Mouse (Mus musculus) hindbrain, embryonic 13.5 days (tissue): Measurements from ENCODE around the gene Jkamp. TPM values are rescaled to one million over a fixed set of nuclear protein-coding genes. Genes with fewer than 3 reads are reported as not detected.

ENCODE experiments used
- ATAC-seq: fragments of 200-750 bp; cut with Nextera tagmentation; 2 replicates; pipeline ENCODE4 v1.8.0; 2017; ENCODE audit warnings: moderate TSS enrichment; ENCODE audit not compliant: low FRiP score
- H3K27ac ChIP-seq: fragments of 300-500 bp; sonication (generic); 2 replicates; pipeline ENCODE4 v1.5.1; 2015; ENCODE audit warnings: inconsistent platforms, mild to moderate bottlenecking, moderate library complexity
- H3K27me3 ChIP-seq: fragments of 300-500 bp; sonication (generic); 2 replicates; pipeline ENCODE4 v1.6.1; 2015; ENCODE audit warnings: mild to moderate bottlenecking, inconsistent platforms
- H3K36me3 ChIP-seq: fragments of 300-500 bp; sonication (generic); 2 replicates; pipeline ENCODE4 v1.6.1; 2015; ENCODE audit warnings: mild to moderate bottlenecking, inconsistent platforms
- H3K4me1 ChIP-seq: fragments of 300-500 bp; sonication (generic); replicated peaks from 2 replicates; pipeline ENCODE4 v1.6.1; 2015; ENCODE audit warnings: inconsistent platforms
- H3K4me2 ChIP-seq: fragments of 300-500 bp; sonication (generic); 2 replicates; pipeline ENCODE4 v1.6.1; 2015; ENCODE audit warnings: inconsistent platforms, mild to moderate bottlenecking, moderate library complexity
- H3K4me3 ChIP-seq: fragments of 300-500 bp; sonication (generic); 2 replicates; pipeline ENCODE4 v1.5.1; 2015; ENCODE audit warnings: mild to moderate bottlenecking, inconsistent platforms
- H3K9ac ChIP-seq: fragments of 300-500 bp; sonication (generic); 2 replicates; pipeline ENCODE4 v1.6.1; 2015; ENCODE audit warnings: mild to moderate bottlenecking, inconsistent platforms
- H3K9me3 ChIP-seq: fragments of 300-500 bp; sonication (generic); 2 replicates; pipeline ENCODE4 v1.6.1; 2016; ENCODE audit warnings: inconsistent platforms
- WGBS: fragments of 180-500 bp; shearing (Covaris S2); methylation state at CpG from one replicate; pipeline ENCODE4 v1.1.7; 2015; 5-methylcytosine and 5-hydroxymethylcytosine counted together
- polyA plus RNA-seq: library from polyadenylated mRNA; unstranded; fragments of >200 nt; fragmentation: Nextera tagmentation; extraction: Ambion mirVana; gene quantifications from 2 replicates; pipeline ENCODE4 v1.2.1, GENCODE M21; 2015

The Jkamp gene
- polyA plus RNA-seq, 1 experiment from 2014 or later: 126 TPM

GRCm38 (mm10) chr12:72057780-72058179 is 27.6 kb upstream of the Jkamp start:
- Histone ChIP-seq H3K27ac (no peak overlapping the region), H3K4me3 (no peak overlapping the region), H3K4me1 (no peaks in the 10 kb centered on the region), H3K4me2 (no peak overlapping the region), H3K36me3 (no peaks in the 10 kb centered on the region), H3K9me3 (no peaks in the 10 kb centered on the region), H3K9ac (no peak overlapping the region), H3K27me3 (no peaks in the 10 kb centered on the region)
- ATAC-seq: no peak
- 89% methylated on average over 1 of the region's 1 CpGs for WGBS

DNA sequence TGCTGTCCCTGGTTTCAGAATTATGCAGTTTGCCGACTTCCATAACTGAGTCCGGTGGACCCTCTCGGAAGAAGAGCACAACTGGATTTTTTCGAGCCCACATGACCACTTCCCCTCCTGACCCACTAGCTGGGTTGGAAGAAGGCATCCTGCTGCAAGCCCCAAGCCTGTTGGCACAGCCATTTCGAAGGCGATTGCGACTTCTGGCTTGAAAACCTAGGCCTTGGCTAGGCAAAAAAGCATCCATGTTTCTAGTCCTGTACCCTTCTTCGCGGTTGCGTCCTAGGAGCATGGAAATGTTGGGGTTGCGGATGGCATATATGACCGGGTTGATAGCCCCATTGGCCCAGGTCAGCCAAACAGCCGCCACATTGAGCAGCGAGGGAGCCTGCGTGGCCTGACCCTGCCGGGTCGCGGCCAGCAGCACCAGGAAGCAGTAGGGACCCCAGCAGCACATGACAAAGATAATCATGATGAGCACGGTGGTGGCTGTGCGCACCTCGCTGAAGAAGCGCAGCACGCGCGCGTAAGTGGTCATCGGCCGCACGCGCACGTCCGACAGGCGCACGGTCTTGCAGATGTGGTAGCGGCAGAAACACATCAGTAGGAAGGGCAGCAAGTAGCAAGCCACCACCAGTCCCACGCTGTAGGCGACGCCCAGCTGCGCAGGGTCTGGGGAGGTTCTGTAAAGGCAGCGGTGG is 15.6 kb upstream of the Jkamp start:
- H3K36me3 ChIP-seq: peaks cover 6% of the 10 kb centered on the region
- peaks cover 20% of the 10 kb centered on the region for H3K27me3 ChIP-seq
- H3K27ac ChIP-seq: peak overlapping the region; percentile 94
- WGBS: 4% methylated on average over 40 of the region's 40 CpGs
- no peaks in the 10 kb centered on the region; the same call in 1 of the 2 replicates for H3K9me3 ChIP-seq
- H3K4me1 ChIP-seq: peaks cover 15% of the 10 kb centered on the region
- peak overlapping the region; percentile 68 for H3K4me3 ChIP-seq
- peak overlapping the region; percentile 76 for H3K4me2 ChIP-seq
- H3K9ac ChIP-seq: peak overlapping the region; percentile 84
- peak; percentile 80; the same call in 1 of the 2 replicates for ATAC-seq

- under 1% methylated on average over 93 of the region's 94 CpGs for WGBS
- peak within 1 kb of the TSS; percentile 68 for H3K4me3 ChIP-seq
- peak within 1 kb of the TSS; percentile 94 for H3K27ac ChIP-seq
- peak within 1 kb of the TSS; percentile 84 for H3K9ac ChIP-seq
- no peaks in the 10 kb centered on the region; the same call in 1 of the 2 replicates for H3K9me3 ChIP-seq
- peaks cover 15% of the 10 kb centered on the region for H3K4me1 ChIP-seq
- H3K4me2 ChIP-seq: peak within 1 kb of the TSS; percentile 76
- H3K36me3 ChIP-seq: peaks cover 11% of the 10 kb centered on the region
- peak; percentile 92 for ATAC-seq
- peaks cover 20% of the 10 kb centered on the region for H3K27me3 ChIP-seq
These were observed 14.8 kb upstream of the Jkamp start, which contains the start of gene Gpr135 for GRCm38 (mm10) chr12:72070327-72071269. Gpr135 (minus strand) TSS chr12:72071125.

GRCm38 (mm10) chr12:72078248-72078647 is 7.1 kb upstream of the Jkamp start:
- ATAC-seq: no peak
- H3K9me3 ChIP-seq: no peaks in the 10 kb centered on the region; the same call in 1 of the 2 replicates
- no peaks in the 10 kb centered on the region for H3K27me3 ChIP-seq
- no peak overlapping the region for H3K4me2 ChIP-seq
- WGBS: 92% methylated on average over 3 of the region's 3 CpGs
- H3K9ac ChIP-seq: no peak overlapping the region
- peaks cover 14% of the 10 kb centered on the region for H3K4me1 ChIP-seq
- no peak overlapping the region for H3K27ac ChIP-seq
- H3K36me3 ChIP-seq: peaks cover 16% of the 10 kb centered on the region
- H3K4me3 ChIP-seq: no peak overlapping the region

- 67% methylated on average over 3 of the region's 3 CpGs for WGBS
- no peak for ATAC-seq
- peak overlapping the region; percentile 46; the same call in 1 of the 2 replicates for H3K4me2 ChIP-seq
- H3K4me3 ChIP-seq: no peak overlapping the region
- H3K27me3 ChIP-seq: no peaks in the 10 kb centered on the region
- no peak overlapping the region for H3K9ac ChIP-seq
- no peak overlapping the region for H3K27ac ChIP-seq
- H3K9me3 ChIP-seq: no peaks in the 10 kb centered on the region
- H3K4me1 ChIP-seq: peaks cover 30% of the 10 kb centered on the region
- 0 out of 2 replicates have a peak, but pooled peaks cover 1% of the 10 kb centered on the region for H3K36me3 ChIP-seq
These were observed 3.4 kb upstream of the Jkamp start for GRCm38 (mm10) chr12:72081961-72082360.

DNA sequence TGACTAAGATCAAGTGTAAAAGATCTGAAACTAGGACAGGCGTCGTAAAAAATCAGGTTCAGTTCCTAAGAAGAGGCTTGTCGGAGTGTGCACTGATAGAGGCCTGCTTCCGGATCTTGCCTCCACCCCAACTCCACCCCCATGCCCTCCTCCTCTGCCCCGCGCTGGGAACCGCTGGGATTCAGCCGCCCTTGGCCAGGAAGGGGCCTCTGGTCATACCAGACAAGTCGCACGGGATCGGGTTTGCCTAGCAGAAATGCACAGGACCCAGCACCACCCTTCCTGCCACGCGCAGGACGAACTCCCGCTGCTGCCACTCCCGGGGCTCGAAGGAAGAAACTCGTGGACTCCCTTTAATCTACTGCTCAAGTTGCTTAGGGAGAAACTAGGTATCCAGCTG is 3.0 kb upstream of the Jkamp start:
- peak overlapping the region; percentile 46 for H3K4me2 ChIP-seq
- no peaks in the 10 kb centered on the region for H3K9me3 ChIP-seq
- H3K36me3 ChIP-seq: no peaks in the 10 kb centered on the region
- no peak for ATAC-seq
- no peak overlapping the region for H3K9ac ChIP-seq
- no peak overlapping the region for H3K27ac ChIP-seq
- H3K4me3 ChIP-seq: peak overlapping the region; percentile 12; the same call in 1 of the 2 replicates
- peaks cover 33% of the 10 kb centered on the region for H3K4me1 ChIP-seq
- H3K27me3 ChIP-seq: no peaks in the 10 kb centered on the region
- WGBS: 33% methylated on average over 18 of the region's 18 CpGs

GRCm38 (mm10) chr12:72083265-72083664 is 2.1 kb upstream of the Jkamp start:
- no peaks in the 10 kb centered on the region for H3K27me3 ChIP-seq
- no peak overlapping the region for H3K9ac ChIP-seq
- ATAC-seq: no peak
- H3K36me3 ChIP-seq: no peaks in the 10 kb centered on the region
- H3K4me3 ChIP-seq: no peak overlapping the region
- no peaks in the 10 kb centered on the region for H3K9me3 ChIP-seq
- H3K4me2 ChIP-seq: no peak overlapping the region
- WGBS: 85% methylated on average over 9 of the region's 9 CpGs
- no peak overlapping the region for H3K27ac ChIP-seq
- peaks cover 42% of the 10 kb centered on the region for H3K4me1 ChIP-seq

GRCm38 (mm10) chr12:72084261-72085023 is 947 bp upstream of the Jkamp start:
- Histone ChIP-seq H3K27me3 (no peaks in the 10 kb centered on the region), H3K9me3 (no peaks in the 10 kb centered on the region), H3K4me2 (peak overlapping the region; percentile 84), H3K4me1 (peaks cover 50% of the 10 kb centered on the region), H3K9ac (peak overlapping the region; percentile 80), H3K27ac (peak overlapping the region; percentile 98), H3K4me3 (peak overlapping the region; percentile 64), H3K36me3 (no peaks in the 10 kb centered on the region)
- peak; percentile 25 for ATAC-seq
- 4% methylated on average over 46 of the region's 46 CpGs for WGBS

- Histone ChIP-seq H3K36me3 (peaks cover 2% of the 10 kb centered on the region), H3K27ac (peak overlapping the region; percentile 98), H3K27me3 (no peaks in the 10 kb centered on the region), H3K4me1 (peaks cover 53% of the 10 kb centered on the region), H3K4me2 (peak overlapping the region; percentile 84), H3K9ac (peak overlapping the region; percentile 80), H3K9me3 (no peaks in the 10 kb centered on the region), H3K4me3 (peak overlapping the region; percentile 64)
- ATAC-seq: peak; percentile 53
- under 1% methylated on average over 31 of the region's 31 CpGs for WGBS
These were observed 413 bp upstream of the Jkamp start for GRCm38 (mm10) chr12:72085024-72085328.

DNA sequence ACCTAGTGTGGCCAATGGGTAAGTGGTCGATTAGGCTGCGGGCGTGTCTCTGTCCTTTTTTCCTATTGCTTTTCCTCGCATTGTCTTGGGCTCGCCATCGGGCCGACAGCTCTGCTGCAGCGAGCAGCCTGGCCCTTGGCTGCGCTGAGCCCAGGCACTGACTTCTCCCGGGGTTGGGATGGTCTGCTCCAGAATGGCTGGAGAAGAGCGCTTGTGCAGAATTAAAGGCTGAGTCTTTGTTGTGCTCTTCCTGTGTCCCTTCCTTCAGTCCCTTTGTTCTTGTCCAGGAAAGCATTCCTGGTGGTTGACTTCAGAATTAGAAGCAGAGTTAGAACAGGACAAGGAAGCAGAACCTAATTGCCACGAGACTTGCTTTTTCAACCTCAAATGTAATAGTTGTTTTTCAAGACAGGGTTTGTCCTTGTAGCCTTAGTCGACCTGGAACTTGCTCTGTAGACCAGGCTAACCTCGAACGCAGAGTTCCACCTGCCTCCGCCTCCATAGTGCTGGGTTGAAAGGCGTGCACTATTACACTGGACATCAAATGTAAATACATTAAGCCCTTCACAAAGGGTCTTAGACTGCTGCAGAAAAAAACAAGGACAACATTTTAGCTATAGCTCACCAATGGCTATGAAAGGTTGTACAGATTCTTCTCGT is 907 bp downstream of the Jkamp start:
- Histone ChIP-seq H3K4me2 (peak overlapping the region; percentile 84), H3K27ac (peak overlapping the region; percentile 98), H3K36me3 (peaks cover 12% of the 10 kb centered on the region), H3K27me3 (no peaks in the 10 kb centered on the region), H3K9ac (peak overlapping the region; percentile 85), H3K4me1 (peaks cover 57% of the 10 kb centered on the region), H3K4me3 (peak overlapping the region; percentile 64), H3K9me3 (no peaks in the 10 kb centered on the region)
- no peak for ATAC-seq
- WGBS: 1% methylated on average over 18 of the region's 18 CpGs

GRCm38 (mm10) chr12:72089802-72090201 is 4.4 kb downstream of the Jkamp start:
- no peak overlapping the region for H3K4me2 ChIP-seq
- no peak overlapping the region for H3K27ac ChIP-seq
- H3K27me3 ChIP-seq: no peaks in the 10 kb centered on the region
- H3K36me3 ChIP-seq: peaks cover 45% of the 10 kb centered on the region
- H3K9me3 ChIP-seq: no peaks in the 10 kb centered on the region
- H3K4me1 ChIP-seq: peaks cover 36% of the 10 kb centered on the region
- 93% methylated on average over 4 of the region's 4 CpGs for WGBS
- no peak for ATAC-seq
- no peak overlapping the region for H3K4me3 ChIP-seq
- no peak overlapping the region for H3K9ac ChIP-seq
